Mouse (Mus musculus): ENCODE measurements around the gene Spg7. TPM values are rescaled to one million over a fixed set of nuclear protein-coding genes. Genes with fewer than 3 reads are reported as not detected.
"Not testable (repeated sequence)": the region's sequence is repeated elsewhere in the genome, so short reads cannot be mapped to it uniquely, and the experiment has no call there.

Gene Spg7
- total RNA-seq, 2 experiments from 2014 or later, result 86.9 to 88.3 TPM

- DNase-seq (ENCODE audit: low spot score in 2 of 2), result no peak
Measured at GRCm38 (mm10) chr8:123040110-123040650, 22.6 kb upstream of the Spg7 start.

- peak; percentile 58 to 63 for DNase-seq (ENCODE audit: low spot score in 2 of 2)
Measured at GRCm38 (mm10) chr8:123041008-123041773, 21.6 kb upstream of the Spg7 start.

GRCm38 (mm10) chr8:123041774-123042105, 21.0 kb upstream of the Spg7 start:
- no peak for DNase-seq (ENCODE audit: low spot score in 2 of 2)

- DNase-seq (ENCODE audit: low spot score in 2 of 2), result peak; percentile 99
Measured at GRCm38 (mm10) chr8:123042158-123042973, 20.4 kb upstream of the Spg7 start, which contains the start of gene Ankrd11. Ankrd11 (minus strand) TSS chr8:123042277.

GRCm38 (mm10) chr8:123042974-123043625, 19.6 kb upstream of the Spg7 start:
- no peak for DNase-seq (ENCODE audit: low spot score in 2 of 2)

- DNase-seq (ENCODE audit: low spot score in 2 of 2), result no peak
Measured at GRCm38 (mm10) chr8:123043941-123044340, 18.8 kb upstream of the Spg7 start.

- not testable (repeated sequence) for DNase-seq (ENCODE audit: low spot score in 2 of 2)
Measured at GRCm38 (mm10) chr8:123044743-123045425, 17.9 kb upstream of the Spg7 start.

- no peak for DNase-seq (ENCODE audit: low spot score in 2 of 2)
Measured at GRCm38 (mm10) chr8:123046706-123047105, 16.0 kb upstream of the Spg7 start.

GRCm38 (mm10) chr8:123047827-123048226, 14.9 kb upstream of the Spg7 start:
- no peak for DNase-seq (ENCODE audit: low spot score in 2 of 2)

GRCm38 (mm10) chr8:123048402-123048801, 14.3 kb upstream of the Spg7 start:
- no peak for DNase-seq (ENCODE audit: low spot score in 2 of 2)

GRCm38 (mm10) chr8:123051458-123051857, 11.3 kb upstream of the Spg7 start:
- DNase-seq (ENCODE audit: low spot score in 2 of 2), result no peak

- no peak for DNase-seq (ENCODE audit: low spot score in 2 of 2)
Measured at GRCm38 (mm10) chr8:123064072-123064471, 1.3 kb downstream of the Spg7 start.

- no peak for DNase-seq (ENCODE audit: low spot score in 2 of 2)
Measured at GRCm38 (mm10) chr8:123064809-123065213, 2.1 kb downstream of the Spg7 start.

GRCm38 (mm10) chr8:123065214-123066100, 2.7 kb downstream of the Spg7 start:
- peak; percentile 95 to 96 for DNase-seq (ENCODE audit: low spot score in 2 of 2)

- no peak for DNase-seq (ENCODE audit: low spot score in 2 of 2)
Measured at GRCm38 (mm10) chr8:123066101-123066683, 3.5 kb downstream of the Spg7 start.

- DNase-seq (ENCODE audit: low spot score in 2 of 2), result no peak
Measured at GRCm38 (mm10) chr8:123071176-123071575, 8.4 kb downstream of the Spg7 start.

- DNase-seq (ENCODE audit: low spot score in 2 of 2), result no peak
Measured at GRCm38 (mm10) chr8:123077213-123077612, 14.5 kb downstream of the Spg7 start.

- DNase-seq (ENCODE audit: low spot score in 2 of 2), result no peak
Measured at GRCm38 (mm10) chr8:123082993-123083392, 20.3 kb downstream of the Spg7 start.

- DNase-seq (ENCODE audit: low spot score in 2 of 2), result no peak
Measured at GRCm38 (mm10) chr8:123083610-123084009, 20.9 kb downstream of the Spg7 start.

Measured in adrenal gland, adult 18-20 months (tissue).